Mouse (Mus musculus) layer of hippocampus, postnatal 10 days (tissue): ENCODE measurements around the gene Gemin6. TPM values are rescaled to one million over a fixed set of nuclear protein-coding genes. Genes with fewer than 3 reads are reported as not detected.
"Not testable (repeated sequence)": the region's sequence is repeated elsewhere in the genome, so short reads cannot be mapped to it uniquely, and the experiment has no call there.

Experiments
- DNase-seq, 2 experiments: peaks; one replicate each; pipeline ENCODE4 v3.0.0; 2021; ENCODE audit warnings: low spot score in 2 of 2
- total RNA-seq, 2 experiments: library from RNA; stranded (reverse); gene quantifications; 2 replicates each; pipeline ENCODE4 v1.2.3; 2021

The Gemin6 gene
- total RNA-seq, 2 experiments from 2014 or later, result 5.1 to 6.8 TPM

- no peak for DNase-seq
Measured at GRCm38 (mm10) chr17:80233844-80234243, 9.6 kb downstream of the Gemin6 start.

- DNase-seq, result no peak
Measured at GRCm38 (mm10) chr17:80234376-80234775, 10.1 kb downstream of the Gemin6 start.

GRCm38 (mm10) chr17:80235477-80235876, 11.2 kb downstream of the Gemin6 start:
- DNase-seq, result no peak

DNA sequence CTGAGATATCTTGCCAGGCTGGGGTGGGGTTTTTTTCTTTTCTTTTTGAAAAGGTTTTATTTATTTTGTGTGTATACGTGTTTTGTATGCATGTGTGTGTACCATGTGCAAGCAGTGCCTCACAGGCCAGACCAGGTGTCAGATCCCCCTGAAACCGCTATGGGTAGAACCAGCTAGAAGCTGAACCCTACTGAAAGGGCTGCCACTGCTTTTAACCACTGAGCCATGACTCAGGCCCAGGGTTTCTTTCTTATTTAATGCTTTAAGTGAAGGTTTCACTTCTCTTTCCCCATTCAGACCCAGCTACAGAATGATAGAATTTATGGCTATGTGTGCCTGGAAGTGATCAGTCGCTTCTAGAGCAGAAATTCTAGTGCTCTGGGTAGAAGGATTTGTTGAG, 12.6 kb downstream of the Gemin6 start:
- no peak for DNase-seq

GRCm38 (mm10) chr17:80237475-80237874, 13.2 kb downstream of the Gemin6 start:
- DNase-seq, result no peak

DNA sequence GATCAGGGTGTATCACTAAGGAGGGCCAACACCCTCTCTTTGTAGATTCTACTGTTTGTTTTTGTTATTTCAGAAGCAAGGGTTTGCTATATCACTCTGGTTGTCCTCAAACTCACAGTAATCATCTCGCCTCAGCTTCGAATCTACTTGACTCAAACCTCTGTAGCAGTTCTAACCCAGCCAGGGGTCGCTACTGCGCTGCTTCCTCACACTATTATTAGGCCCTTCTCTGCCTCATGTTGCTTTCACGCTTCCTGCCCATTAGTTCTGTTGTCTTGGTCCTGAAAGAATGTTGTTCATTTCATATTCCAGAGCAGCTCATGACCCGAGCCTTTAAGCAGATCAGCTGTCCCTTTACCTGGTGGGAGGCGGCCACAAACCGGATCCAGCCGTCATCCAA, 17.4 kb downstream of the Gemin6 start:
- no peak for DNase-seq

- no peak for DNase-seq
Measured at GRCm38 (mm10) chr17:80243116-80243515, 18.9 kb downstream of the Gemin6 start.

GRCm38 (mm10) chr17:80252757-80253525, 28.7 kb downstream of the Gemin6 start:
- no peak for DNase-seq

GRCm38 (mm10) chr17:80254421-80254820, 30.2 kb downstream of the Gemin6 start:
- no peak for DNase-seq

DNA sequence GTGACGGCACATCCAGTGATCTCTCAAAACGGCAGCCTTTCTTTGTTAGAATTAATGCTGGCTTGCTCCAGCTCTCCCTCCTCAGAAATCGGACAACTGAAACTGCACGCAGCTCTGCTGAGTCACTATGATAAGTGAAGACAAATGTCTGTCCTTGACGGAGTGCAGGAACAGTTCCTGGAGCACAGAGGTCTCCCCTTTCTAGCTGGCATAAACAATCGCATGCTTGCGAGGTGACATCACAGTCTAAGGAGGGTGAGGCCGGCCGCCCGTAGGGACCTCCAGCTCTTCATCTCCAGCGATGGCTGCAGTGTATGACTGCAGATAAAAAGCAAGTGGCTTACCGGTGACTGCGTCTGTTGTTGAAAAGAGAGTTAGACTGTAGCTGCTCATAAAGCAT, 31.0 kb downstream of the Gemin6 start:
- no peak for DNase-seq

- DNase-seq, result no peak
Measured at GRCm38 (mm10) chr17:80267065-80267464, 42.8 kb downstream of the Gemin6 start.

DNA sequence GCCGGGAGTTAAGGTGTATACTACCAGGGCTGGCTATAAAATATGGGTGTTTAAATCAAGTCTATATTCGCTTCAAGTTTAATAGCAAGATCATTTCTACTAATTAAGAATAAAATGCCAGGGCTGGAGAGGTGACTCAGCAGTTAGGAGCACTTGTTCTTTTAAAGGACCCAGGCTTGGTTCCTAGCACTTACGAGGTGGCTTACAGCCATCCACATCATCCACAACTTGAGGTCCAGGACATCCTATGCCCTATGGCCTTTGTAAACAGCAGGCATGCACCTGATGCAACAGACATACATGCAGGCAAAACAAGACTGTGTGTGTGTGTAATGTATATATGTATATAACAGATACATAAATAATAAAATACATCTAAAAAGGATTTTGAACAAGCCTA, 43.9 kb downstream of the Gemin6 start:
- DNase-seq, result no peak

GRCm38 (mm10) chr17:80270622-80271021, 46.4 kb downstream of the Gemin6 start:
- DNase-seq, result not testable (repeated sequence)

Other genes with a start within 250 kb of the Gemin6 start
- 10 to 100 TPM; 68.6 to 74.6 TPM for gene Hnrnpll, start 162.1 kb upstream of the Gemin6 start, total RNA-seq
- gene Galm, start 97.0 kb upstream of the Gemin6 start, total RNA-seq, result 1 to 10 TPM; 2.9 to 3.7 TPM
- 100 to 1,000 TPM; 122 to 141 TPM for gene Srsf7, start 17.1 kb upstream of the Gemin6 start, total RNA-seq
- under 1 TPM; 0.16 to 0.22 TPM for gene Ttc39d, start 17.0 kb upstream of the Gemin6 start, total RNA-seq
- gene Morn2, start 65.8 kb downstream of the Gemin6 start, total RNA-seq, result 10 to 100 TPM; 18.5 to 21.9 TPM
- 10 to 100 TPM; 54.2 to 59.1 TPM for gene Dhx57, start 66.0 kb downstream of the Gemin6 start, total RNA-seq
- gene Arhgef33, start 83.0 kb downstream of the Gemin6 start, total RNA-seq, result 1 to 10 TPM; 2.4 to 2.6 TPM
- gene Gm10190, start 149.1 kb downstream of the Gemin6 start, total RNA-seq, result 1 to 10 TPM in 1 of 2 experiments, not detected in 1; 4.9 TPM